Mouse (Mus musculus) ovary, postnatal 14 days (tissue): ENCODE data around the gene Plek.
"Not testable (repeated sequence)": the region's sequence is repeated elsewhere in the genome, so short reads cannot be mapped to it uniquely, and the experiment has no call there.

Source experiments
- DNase-seq: peaks from one replicate; pipeline ENCODE4 v3.0.0; 2022; ENCODE audit warnings: low spot score

Gene Plek

DNA sequence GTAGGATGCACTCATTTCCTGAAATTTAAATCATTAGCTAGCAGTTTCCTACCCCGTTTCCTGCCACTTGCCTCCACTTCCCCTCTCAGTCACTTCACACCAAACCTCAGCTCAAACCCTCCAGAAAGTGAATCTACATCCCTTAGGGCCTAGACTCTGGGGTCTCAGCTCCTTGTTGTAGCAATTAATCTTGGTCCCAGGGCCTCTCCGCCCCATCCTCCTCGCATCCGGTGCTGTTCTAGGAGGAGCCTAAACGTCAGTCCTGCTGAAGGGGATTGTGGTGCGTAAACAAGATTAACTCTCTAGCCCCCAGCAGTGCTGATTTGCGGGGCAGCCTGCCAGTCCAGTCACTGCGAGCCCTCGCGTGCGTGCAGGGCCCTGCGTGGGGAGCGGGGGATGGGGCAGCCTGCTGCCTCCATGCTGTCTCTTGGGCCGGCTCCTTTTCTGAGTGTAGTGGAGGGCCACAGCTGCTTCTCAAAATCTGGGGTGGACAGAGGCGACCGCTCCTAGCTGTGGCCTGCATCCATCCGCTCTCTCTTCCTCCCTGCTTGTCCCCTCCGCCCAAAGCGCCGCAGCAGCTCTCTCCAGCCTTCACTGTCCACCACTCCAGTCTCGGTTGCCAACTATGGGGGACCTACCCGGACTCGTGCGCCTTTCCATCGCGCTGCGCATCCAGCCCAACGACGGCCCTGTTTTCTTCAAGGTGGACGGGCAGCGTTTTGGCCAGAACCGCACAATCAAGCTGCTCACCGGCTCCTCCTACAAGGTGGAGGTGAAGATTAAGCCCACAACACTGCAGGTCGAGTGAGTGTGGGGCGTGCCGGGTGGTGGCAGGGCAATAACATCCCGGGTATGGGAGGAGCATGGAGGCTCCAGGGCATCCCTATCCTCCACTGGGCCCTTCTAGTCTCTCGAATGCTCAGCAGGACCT, at the start of gene Plek, which contains the start of gene Cnrip1:
TSS of gene Plek (minus strand) at position 837 of the 931 bp plus-strand sequence.
TSS of gene Cnrip1 (plus strand) at position 42 of the 931 bp plus-strand sequence.
- DNase-seq = peak; percentile 46

GRCm38 (mm10) chr11:17086106-17086505, 33.9 kb upstream of the Plek start:
- no peak for DNase-seq

DNA sequence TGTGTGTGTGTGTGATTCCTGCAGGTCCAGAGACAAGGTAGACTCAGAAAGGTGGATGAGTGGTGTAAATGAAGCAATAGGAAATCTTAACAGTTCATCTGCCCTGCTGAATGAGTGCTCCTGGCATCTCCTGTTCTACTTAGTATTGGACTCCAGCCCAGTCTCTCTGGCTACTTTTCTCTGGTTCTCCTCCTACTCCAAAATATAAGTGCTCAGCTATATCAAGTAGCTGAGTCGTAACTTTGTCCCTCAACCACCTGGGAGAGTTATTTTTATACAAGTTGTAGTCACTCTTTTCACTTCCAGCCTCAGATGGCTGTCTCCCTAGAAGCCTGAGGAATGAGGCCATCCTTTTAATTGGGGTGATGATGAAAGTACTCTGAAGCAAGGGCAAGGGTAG, 31.7 kb upstream of the Plek start:
- DNase-seq = no peak

GRCm38 (mm10) chr11:17083455-17083854, 31.3 kb upstream of the Plek start:
- no peak for DNase-seq

- peak; percentile 4 for DNase-seq
Measured at GRCm38 (mm10) chr11:17082953-17083352, 30.8 kb upstream of the Plek start.

GRCm38 (mm10) chr11:17082086-17082485, 29.9 kb upstream of the Plek start:
- no peak for DNase-seq

- DNase-seq = no peak
Measured at GRCm38 (mm10) chr11:17075656-17076055, 23.5 kb upstream of the Plek start.

DNA sequence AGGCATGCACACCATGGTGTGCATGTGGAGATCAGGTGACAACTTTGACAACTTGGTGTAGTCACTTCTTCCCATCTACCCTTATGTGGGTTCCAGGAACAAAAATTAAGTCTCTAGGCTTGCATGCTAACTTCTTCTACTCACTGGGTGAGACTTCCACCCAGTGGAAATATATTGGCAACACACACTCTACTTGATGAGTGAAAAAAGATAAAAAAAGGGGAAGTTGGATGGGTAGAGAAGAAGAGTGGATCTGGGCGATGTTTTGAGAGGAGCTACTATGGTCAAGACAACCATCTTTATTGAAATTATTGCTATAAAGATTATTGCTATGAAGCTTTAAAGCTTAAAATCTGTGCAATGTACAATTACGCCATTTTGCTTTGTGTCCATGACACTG, 17.2 kb upstream of the Plek start:
- not testable (repeated sequence) for DNase-seq

DNA sequence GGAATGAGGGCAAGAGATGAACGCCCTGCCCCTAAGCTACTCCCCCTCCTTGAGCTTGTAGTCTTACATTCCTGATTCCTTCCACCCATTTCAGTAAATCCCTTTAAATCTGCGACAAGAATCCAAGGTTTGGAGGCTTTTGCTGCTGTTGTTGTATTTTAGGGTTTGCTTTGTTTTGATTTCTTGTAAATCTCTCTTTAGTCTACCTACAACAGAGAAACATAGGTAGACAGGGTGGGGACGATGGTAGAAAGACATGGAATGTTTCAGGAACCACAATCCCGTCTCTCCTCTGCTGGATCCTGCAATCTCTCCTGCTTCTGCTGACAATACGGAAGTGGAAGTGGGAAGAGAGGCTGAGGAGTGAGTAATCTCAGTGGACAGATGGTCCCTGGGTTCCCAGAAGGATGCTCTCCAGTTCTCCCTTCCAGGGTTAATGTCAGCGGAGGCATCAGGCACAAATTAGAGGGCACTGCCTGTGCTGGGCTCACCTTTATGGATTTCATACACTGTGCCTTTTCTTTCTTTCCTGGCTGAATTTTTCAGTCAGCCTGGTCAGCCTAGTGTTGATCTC, 382 bp upstream of the Plek start:
- DNase-seq = no peak

DNA sequence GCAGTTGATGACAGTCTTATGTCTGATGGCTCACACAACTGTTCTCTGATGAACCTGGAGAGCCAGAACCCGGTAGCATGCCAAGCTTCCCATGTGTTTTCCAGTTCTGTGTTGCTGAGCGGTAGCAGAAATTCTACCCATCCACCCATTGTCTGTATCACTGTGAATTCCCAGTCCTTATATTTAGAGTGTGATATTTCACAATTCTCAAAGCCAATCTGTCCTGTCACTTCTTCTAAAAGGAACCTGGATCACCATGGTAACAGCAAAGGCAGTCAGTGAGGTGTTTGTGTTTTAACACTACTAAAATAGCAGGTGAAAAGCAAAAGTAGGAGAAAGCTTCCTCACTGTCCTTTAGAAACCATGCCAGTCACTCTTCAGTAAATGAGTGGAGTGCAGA, 6.4 kb downstream of the Plek start:
- no peak for DNase-seq

DNA sequence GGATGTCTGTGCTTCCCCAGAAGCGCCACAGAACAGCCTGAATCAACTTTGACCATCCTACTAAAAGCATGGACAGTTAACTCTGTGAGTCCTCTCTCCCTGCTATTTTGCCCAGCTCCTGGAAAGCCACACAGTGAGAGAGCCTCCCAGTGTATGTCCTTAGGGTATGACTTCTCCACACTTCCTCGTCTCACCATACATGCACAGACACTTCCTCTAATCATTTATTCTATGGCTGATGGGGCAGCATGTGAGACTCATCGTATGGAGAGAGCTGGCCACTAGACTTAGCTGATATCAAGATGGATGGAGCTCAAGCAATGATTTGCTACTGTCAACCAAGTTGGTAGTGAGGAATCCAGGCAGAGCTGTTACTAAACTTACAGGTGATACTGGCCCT, 28.2 kb downstream of the Plek start:
- DNase-seq = no peak

GRCm38 (mm10) chr11:17023206-17023605, 29.0 kb downstream of the Plek start:
- DNase-seq = no peak

DNA sequence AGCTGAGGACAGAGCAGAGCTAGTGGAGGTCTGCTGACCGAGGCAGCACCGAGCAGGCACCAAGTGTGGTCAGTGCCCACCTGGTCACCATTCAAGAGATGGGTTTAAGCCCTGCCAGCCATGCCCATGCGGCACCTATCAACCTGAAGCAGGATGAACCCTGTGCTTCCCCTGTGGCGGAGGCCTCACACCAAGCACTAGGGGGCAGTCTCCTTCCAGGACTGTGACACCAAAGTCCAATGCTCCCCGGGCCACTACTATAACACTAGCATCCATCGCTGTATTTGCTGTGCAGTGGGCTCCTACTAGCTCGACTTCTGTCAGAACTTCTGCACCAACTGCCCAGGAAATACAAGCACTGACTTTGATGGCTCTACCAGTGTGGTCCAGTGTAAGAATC, 32.9 kb downstream of the Plek start:
- no peak for DNase-seq

GRCm38 (mm10) chr11:17012948-17013347, 39.2 kb downstream of the Plek start:
- no peak for DNase-seq

- DNase-seq = no peak
Measured at GRCm38 (mm10) chr11:17008498-17008941, 43.7 kb downstream of the Plek start.

- DNase-seq = no peak
Measured at GRCm38 (mm10) chr11:17007517-17008173, 44.5 kb downstream of the Plek start.

GRCm38 (mm10) chr11:17006526-17006925, 45.7 kb downstream of the Plek start:
- not testable (repeated sequence) for DNase-seq

DNA sequence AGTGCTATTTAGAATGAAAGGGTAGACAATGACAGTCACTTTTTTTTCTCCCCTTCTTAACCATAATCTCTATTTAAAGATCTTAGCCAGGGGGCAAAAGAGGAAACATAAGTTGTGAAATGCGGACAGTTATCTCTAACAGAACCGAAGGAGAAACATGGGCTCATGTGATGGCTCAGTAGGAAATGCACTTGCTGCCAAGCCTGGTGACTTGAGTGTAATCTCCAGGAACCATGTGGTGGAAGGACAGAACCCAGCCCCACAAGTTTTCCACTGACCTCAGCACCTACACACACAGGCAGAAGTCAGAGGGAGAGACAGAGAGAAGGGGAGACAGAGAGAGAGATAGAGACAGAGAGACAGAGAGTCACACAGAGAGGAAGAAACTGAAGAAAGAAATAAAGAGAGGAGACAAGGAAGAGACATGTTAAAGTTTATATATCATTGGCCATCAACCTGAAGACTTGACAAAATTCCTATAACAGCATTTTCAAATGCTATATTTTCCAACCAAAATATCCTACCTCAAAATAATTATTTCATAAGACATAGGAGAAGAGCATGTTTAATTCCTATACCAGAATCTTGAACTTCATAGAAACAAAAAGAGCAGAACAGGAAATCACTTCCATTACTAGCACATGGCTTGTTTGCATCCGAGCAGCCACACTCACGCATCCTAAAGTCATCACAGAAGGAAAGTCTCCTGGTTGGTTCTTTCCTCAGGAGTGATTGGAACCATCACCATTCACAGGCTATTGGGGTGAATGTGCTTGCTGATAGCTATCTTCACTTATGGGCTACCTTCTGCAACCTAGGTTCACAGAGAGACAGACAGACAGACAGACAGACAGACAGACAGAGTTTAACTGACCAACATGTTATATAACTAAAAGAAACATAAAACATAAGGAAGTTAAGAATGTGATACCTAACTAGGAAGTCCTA, 47.0 kb downstream of the Plek start:
- DNase-seq = no peak

GRCm38 (mm10) chr11:17003757-17004156, 48.4 kb downstream of the Plek start:
- DNase-seq = no peak

GRCm38 (mm10) chr11:17002739-17003373, 49.3 kb downstream of the Plek start:
- DNase-seq = no peak
